Mouse (Mus musculus): ENCODE measurements around the gene Stt3a.

Gene Stt3a

DNA sequence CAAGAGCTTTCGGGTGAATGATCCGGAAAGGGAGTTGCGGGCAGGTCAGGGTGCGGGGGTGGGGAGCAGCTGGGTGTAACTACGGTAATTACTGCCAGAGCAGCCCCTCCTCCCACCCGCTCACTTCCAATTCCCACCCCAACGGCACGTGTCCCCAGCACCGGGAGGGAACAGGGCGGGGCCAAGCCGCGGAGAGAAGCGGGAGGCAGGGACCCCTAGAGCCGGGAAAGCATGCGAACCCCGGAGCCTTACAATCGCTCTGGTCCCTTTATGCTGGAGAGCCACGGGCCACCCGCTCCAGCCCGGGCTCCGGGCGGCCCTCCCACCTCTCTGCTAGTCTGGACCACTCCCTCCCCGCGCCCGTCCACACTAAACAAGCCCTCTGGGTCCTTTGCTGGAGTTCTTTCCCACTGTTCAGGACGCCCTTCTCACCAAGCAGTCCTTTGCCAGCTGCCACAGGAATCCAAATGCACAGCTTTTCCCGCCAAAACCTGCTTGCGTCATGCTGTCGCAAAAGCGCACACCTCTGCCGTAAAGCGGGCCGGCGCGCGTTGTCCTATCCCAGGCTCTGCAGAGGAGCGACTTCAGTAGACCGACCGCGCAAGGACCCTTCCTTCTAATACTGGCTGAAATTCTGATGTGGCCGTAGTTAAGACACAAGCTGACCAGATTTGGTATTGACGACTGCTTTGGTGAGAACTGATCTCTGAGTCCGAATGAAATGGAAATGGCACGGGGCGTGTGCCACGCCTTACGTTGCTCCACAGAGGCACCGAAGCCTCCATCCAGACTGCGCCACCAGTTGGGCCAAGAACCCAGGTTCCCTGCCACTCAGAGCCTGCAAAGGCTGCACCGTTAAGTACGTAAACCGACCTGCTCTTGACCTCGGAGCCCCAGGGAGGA, 41.1 kb downstream of the Stt3a start:
- peak; percentile 98 for DNase-seq (ENCODE audit: extremely low spot score, low spot score)

DNA sequence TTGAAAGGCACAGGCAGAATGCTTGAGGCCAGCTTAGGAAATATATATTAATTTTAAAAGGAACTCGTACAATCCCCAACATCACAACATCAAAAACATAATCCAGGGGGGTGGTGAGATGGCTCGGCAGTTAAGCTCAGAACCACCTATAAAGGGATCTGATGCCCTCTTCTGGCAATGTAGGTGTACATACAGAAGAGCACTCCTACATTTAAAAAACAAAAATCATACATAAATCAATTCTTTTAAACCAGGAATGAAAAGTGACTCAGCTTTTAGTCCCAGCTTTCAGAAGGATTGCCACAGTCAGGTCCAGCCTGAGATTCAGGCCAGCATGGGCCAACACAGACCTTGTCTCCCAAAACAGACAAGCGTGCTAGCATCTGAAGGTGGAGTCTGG, 50.9 kb downstream of the Stt3a start:
- no peak for DNase-seq (ENCODE audit: extremely low spot score, low spot score)

DNA sequence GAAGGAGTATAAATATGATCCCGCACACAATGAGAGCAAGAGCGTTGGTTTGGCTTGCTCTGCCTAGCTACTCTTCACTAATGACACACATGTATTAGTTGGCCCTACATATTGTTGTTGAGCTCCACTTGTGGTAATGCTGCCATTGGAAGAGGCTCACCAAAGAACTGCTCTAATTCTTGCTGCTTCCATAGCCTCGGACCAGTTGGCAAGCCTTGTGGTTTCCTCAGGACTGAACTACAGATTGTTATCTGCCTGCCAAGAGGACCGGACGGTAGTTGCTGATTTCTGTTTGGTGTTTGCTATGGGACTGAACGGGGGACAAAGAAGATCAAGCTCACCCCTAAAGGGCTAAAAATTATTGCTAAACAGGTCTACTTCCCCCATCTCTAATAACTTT, 60.2 kb downstream of the Stt3a start:
- no peak for DNase-seq (ENCODE audit: extremely low spot score, low spot score)

DNA sequence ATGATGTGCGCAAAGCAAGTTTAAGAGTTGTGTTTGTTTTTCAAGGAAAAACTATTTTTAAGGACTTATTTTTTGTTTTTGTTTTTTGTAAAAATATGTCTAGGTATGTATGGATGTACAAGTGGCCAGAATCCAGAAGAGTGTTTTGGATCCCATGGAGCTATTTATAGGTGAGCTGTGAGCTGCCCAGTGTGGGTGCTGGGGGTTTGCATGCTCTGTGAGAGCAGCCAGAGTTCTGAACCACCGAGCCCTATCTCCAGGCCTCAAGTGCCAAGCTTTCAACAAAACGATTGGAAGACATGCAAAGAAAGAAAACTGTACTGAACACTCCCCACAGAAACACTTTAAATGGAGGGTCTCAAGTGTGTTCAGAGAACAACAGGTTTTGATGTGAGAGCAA, 61.6 kb downstream of the Stt3a start:
- no peak for DNase-seq (ENCODE audit: extremely low spot score, low spot score)

DNA sequence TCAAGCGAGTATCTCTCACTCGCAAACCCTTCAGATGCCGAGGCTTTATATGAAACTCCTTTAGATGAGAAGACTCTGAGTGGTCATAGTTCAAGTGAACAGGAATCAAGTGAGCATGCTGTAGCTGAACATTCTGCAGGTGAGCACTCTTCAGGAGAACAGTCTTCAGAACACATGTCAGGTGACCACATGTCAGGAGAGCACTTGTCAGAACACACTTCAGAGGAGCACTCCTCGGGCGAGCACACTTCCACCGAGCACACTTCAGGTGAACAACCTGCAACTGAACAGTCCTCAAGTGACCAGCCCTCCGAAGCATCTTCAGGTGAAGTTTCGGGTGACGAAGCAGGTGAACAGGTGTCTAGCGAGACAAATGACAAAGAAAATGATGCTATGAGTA, 73.2 kb downstream of the Stt3a start:
- DNase-seq (ENCODE audit: extremely low spot score, low spot score) = no peak

DNA sequence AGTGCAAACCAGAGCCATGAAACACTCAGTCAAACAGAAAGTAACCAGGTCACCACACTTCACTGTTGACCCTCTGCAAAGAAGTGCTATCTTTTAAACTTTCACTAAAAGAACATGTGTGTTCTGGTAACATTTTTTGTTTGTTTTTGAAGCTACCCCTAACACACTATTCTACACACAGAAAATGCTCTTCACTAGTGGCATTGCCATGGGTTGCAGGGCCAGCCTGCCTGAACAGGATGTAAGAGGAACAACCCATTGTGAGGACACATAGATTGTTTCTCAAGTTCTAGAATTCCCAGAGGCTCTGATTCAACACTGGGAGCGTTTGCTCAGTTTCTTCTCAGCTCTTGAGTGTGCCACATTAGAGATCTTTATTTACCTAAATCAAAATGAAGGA, 74.6 kb downstream of the Stt3a start, which contains the start of gene Acrv1:
Acrv1 (plus strand) TSS at position 301 of the 400 bp plus-strand sequence.
- DNase-seq (ENCODE audit: extremely low spot score, low spot score) = no peak

DNA sequence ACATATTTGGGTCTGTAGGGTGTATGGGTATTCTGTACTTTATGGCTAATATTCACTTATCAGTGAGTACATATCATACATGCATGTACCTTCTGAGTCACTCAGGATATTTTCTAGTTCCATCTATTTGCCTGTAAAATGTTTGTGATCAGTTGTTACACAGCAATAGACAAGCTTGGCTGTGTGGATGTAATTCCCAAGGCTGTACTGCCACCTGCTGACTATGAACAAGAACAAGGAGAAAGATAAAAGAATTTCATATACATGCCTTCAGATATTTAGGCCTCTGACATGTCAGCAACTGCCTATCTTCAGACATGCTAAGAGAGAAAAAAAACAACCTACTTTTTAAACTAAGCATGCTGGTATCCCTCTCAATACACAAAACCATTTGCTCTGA, 80.2 kb downstream of the Stt3a start:
- no peak for DNase-seq (ENCODE audit: extremely low spot score, low spot score)

DNA sequence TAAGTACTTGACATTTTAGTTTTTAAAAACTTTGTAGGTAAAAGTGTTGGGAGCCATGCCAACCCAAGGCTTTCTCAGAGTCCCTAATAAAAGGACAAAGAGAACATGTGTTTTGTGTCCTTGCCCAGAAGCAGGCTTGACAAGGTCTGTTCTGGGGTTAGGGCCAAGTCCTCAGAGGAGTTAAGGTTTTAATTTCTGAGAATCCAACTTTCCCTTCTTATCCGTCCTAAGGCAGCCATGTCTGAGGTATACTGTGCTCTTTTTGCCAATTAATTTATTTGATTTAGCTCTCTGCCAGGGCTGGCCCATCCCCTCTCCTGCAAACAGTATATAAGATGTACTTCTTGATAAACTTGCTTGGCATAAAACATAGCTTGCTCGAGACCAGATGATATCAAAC, 86.1 kb downstream of the Stt3a start:
- no peak for DNase-seq (ENCODE audit: extremely low spot score, low spot score)

Measured in neural tube, embryonic 10.5 days (tissue).